Mouse (Mus musculus) midbrain, embryonic 16.5 days (tissue): ENCODE results near the gene Arhgap40. TPM values are rescaled to one million over a fixed set of nuclear protein-coding genes. Genes with fewer than 3 reads are reported as not detected.

ENCODE experiments used
- ATAC-seq: fragments of 200-750 bp; cut with Nextera tagmentation; 2 replicates; pipeline ENCODE4 v1.8.0; 2017; ENCODE audit warnings: moderate TSS enrichment
- H3K27ac ChIP-seq: fragments of 300-500 bp; sonication (generic); 2 replicates; pipeline ENCODE4 v1.5.1; 2014; ENCODE audit warnings: mild to moderate bottlenecking, low read length, mixed read lengths
- H3K27me3 ChIP-seq: fragments of 300-500 bp; sonication (generic); 2 replicates; pipeline ENCODE4 v1.6.1; 2014; ENCODE audit warnings: low read depth, low read length, mixed read lengths; ENCODE audit not compliant: control insufficient read depth, insufficient read depth
- H3K36me3 ChIP-seq: fragments of 300-500 bp; sonication (generic); 2 replicates; pipeline ENCODE4 v1.6.1; 2014; ENCODE audit warnings: mild to moderate bottlenecking, low read length, moderate library complexity, mixed read lengths; ENCODE audit not compliant: control insufficient read depth, insufficient read depth
- H3K4me1 ChIP-seq: fragments of 300-500 bp; sonication (generic); 2 replicates; pipeline ENCODE4 v1.6.1; 2014; ENCODE audit warnings: mild to moderate bottlenecking, low read length, mixed read lengths; ENCODE audit not compliant: control insufficient read depth, insufficient read depth
- H3K4me2 ChIP-seq: fragments of 300-500 bp; sonication (generic); 2 replicates; pipeline ENCODE4 v1.6.1; 2014; ENCODE audit warnings: mild to moderate bottlenecking, low read length, mixed read lengths
- H3K4me3 ChIP-seq: fragments of 300-500 bp; sonication (generic); 2 replicates; pipeline ENCODE4 v1.5.1; 2014; ENCODE audit warnings: low read depth, mild to moderate bottlenecking, low read length, moderate library complexity, mixed read lengths
- H3K9ac ChIP-seq: fragments of 300-500 bp; sonication (generic); 2 replicates; pipeline ENCODE4 v1.6.1; 2014; ENCODE audit warnings: low read depth, low read length, mixed read lengths
- H3K9me3 ChIP-seq: fragments of 300-500 bp; sonication (generic); replicated peaks from 2 replicates; pipeline ENCODE4 v1.6.1; 2014; ENCODE audit warnings: mild to moderate bottlenecking, low read length, mixed read lengths; ENCODE audit not compliant: control insufficient read depth, poor library complexity, severe bottlenecking
- WGBS: fragments of 180-500 bp; shearing (Covaris S2); extraction: QIAGEN DNeasy Blood & Tissue Kit; methylation state at CpG from one replicate; pipeline ENCODE4 v1.1.7; 2014; 5-methylcytosine and 5-hydroxymethylcytosine counted together
- polyA plus RNA-seq: library from polyadenylated mRNA; unstranded; fragments of >200 nt; fragmentation: Nextera tagmentation; extraction: Ambion mirVana; gene quantifications from 2 replicates; pipeline ENCODE4 v1.2.1, GENCODE M21; 2015

Gene Arhgap40
- polyA plus RNA-seq: 1.4 and 1.5 TPM in 2 replicates

- WGBS: 91% methylated on average over 10 of the region's 10 CpGs
- Histone ChIP-seq H3K9me3 (no peaks in the 10 kb centered on the region), H3K4me1 (no peaks in the 10 kb centered on the region), H3K27me3 (no peaks in the 10 kb centered on the region), H3K27ac (no peak within 1 kb of the TSS), H3K9ac (no peak within 1 kb of the TSS), H3K36me3 (no peaks in the 10 kb centered on the region), H3K4me3 (no peak within 1 kb of the TSS), H3K4me2 (no peak within 1 kb of the TSS)
- no peak for ATAC-seq
These were observed at the start of gene Arhgap40 for GRCm38 (mm10) chr2:158512528-158512927. Gene Arhgap40 (plus strand): TSS chr2:158512796.

GRCm38 (mm10) chr2:158474159-158474558 is 38.4 kb upstream of the Arhgap40 start:
- Histone ChIP-seq H3K4me3 (no peak overlapping the region), H3K9ac (no peak overlapping the region), H3K36me3 (peaks cover 18% of the 10 kb centered on the region), H3K4me2 (no peak overlapping the region), H3K9me3 (no peaks in the 10 kb centered on the region), H3K4me1 (no peaks in the 10 kb centered on the region), H3K27me3 (no peaks in the 10 kb centered on the region), H3K27ac (no peak overlapping the region)
- WGBS: 87% methylated on average over 1 of the region's 1 CpGs
- no peak for ATAC-seq

GRCm38 (mm10) chr2:158477640-158478039 is 35.0 kb upstream of the Arhgap40 start:
- no peak overlapping the region for H3K4me2 ChIP-seq
- no peaks in the 10 kb centered on the region for H3K27me3 ChIP-seq
- peaks cover 14% of the 10 kb centered on the region for H3K36me3 ChIP-seq
- H3K9me3 ChIP-seq: no peaks in the 10 kb centered on the region
- no peak overlapping the region for H3K9ac ChIP-seq
- WGBS: 70% methylated on average over 3 of the region's 3 CpGs
- no peaks in the 10 kb centered on the region for H3K4me1 ChIP-seq
- ATAC-seq: no peak
- no peak overlapping the region for H3K27ac ChIP-seq
- H3K4me3 ChIP-seq: no peak overlapping the region

DNA sequence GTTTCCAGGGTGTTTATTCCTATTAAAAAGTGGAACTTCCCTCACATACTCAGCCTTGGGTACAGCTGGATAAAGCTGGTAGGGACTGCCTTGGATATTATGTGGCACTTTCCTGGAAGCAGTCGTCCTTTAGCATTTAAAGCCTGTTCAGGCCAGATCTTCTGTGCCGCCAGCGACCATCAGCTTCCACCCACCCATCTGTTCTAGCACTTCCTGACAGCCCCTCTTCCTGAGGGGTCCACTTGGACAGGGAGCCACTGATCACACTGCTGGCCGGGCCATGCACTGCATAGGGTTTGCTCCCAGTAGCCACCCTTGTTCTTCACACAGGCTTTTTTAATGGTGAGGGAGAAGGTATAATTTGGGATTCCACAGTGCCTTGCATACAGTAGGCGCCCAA is 14.1 kb upstream of the Arhgap40 start:
- ATAC-seq: no peak
- 87% methylated on average over 5 of the region's 5 CpGs for WGBS
- no peaks in the 10 kb centered on the region for H3K9me3 ChIP-seq
- no peak overlapping the region for H3K9ac ChIP-seq
- H3K36me3 ChIP-seq: peaks cover 15% of the 10 kb centered on the region
- no peaks in the 10 kb centered on the region for H3K4me1 ChIP-seq
- H3K27me3 ChIP-seq: no peaks in the 10 kb centered on the region
- no peak overlapping the region for H3K4me3 ChIP-seq
- H3K4me2 ChIP-seq: no peak overlapping the region
- no peak overlapping the region for H3K27ac ChIP-seq

DNA sequence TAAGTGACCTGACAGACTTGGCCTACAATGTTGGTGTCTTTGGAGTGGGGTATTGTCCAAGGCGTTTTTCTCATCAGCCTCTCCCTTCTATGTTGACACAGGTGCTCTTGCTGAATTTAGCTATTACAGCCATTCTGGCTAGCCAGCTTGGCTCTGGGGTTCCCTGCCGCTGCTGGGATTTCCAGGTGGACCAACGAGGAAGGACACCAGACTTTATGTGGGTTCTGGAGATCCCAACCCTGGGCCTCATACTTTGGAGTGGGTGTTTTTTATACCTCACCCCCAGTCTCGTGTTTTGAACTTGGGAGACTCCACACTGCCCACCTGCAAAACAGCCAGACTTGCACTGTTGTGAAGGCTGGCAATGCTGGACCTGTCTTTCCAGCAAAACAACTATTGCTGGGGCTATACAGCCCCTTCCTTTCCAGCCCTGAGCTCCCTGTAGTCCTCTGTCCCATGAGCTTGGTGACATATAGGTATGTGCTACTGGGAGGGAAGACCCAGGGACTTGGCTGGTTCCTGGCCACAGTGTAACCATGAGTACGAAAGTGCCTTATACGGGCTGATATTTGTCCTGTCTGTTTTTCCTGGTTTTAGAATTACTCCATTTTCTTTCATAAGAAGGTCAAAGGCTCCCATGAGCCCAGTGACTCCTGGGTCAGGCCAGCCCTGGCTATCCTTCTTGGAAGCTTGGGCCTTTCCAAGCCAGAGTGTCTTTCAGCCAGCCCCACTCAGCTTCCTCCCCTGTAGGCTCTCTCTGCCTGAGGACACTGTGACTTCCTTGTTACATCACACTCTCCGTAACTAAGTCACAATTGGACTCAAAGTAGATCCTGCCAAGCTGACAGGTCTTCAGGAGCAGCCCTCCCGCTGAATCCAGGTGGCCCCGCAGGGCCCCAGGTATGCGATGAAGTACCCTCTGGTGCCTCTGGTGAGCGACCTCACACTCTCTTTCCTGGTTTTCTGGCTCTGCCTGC is 10.5 kb upstream of the Arhgap40 start, which contains the start of gene Adig:
Gene Adig, plus strand, starts transcription at position 777 of the 977 bp plus-strand sequence.
- no peak within 1 kb of the TSS for H3K27ac ChIP-seq
- WGBS: 81% methylated on average over 11 of the region's 11 CpGs
- H3K4me3 ChIP-seq: no peak within 1 kb of the TSS
- H3K27me3 ChIP-seq: no peaks in the 10 kb centered on the region
- no peaks in the 10 kb centered on the region; the same call in 1 of the 2 replicates for H3K36me3 ChIP-seq
- no peak within 1 kb of the TSS for H3K4me2 ChIP-seq
- H3K9me3 ChIP-seq: no peaks in the 10 kb centered on the region
- no peak for ATAC-seq
- no peaks in the 10 kb centered on the region for H3K4me1 ChIP-seq
- H3K9ac ChIP-seq: no peak within 1 kb of the TSS

DNA sequence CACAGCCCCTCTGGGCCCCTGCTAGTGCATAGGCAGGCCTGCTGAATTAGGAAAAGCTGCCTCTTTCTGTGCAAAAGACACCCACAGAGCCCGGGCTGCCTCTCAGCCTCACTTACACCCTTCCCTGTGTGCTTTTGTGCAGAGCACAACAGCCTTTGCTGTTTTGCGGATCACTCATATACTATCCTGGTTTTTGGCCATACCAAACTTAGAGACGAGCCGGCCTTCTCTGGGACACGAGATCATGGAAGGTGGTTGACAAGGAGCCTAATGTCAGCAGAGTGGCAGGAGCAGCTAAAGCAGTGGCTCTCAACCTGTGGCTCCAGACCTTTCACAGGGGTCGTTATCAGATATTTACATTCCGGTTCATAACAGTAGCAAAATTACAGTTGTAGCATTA is 9.4 kb upstream of the Arhgap40 start:
- H3K4me1 ChIP-seq: no peaks in the 10 kb centered on the region
- no peaks in the 10 kb centered on the region for H3K9me3 ChIP-seq
- H3K36me3 ChIP-seq: no peaks in the 10 kb centered on the region
- no peak for ATAC-seq
- H3K27me3 ChIP-seq: no peaks in the 10 kb centered on the region
- WGBS: 89% methylated on average over 7 of the region's 7 CpGs
- no peak overlapping the region for H3K4me3 ChIP-seq
- no peak overlapping the region for H3K9ac ChIP-seq
- no peak overlapping the region for H3K27ac ChIP-seq
- H3K4me2 ChIP-seq: no peak overlapping the region

GRCm38 (mm10) chr2:158503671-158504070 is 8.9 kb upstream of the Arhgap40 start:
- ATAC-seq: no peak
- Histone ChIP-seq H3K4me2 (no peak overlapping the region), H3K4me3 (no peak overlapping the region), H3K36me3 (no peaks in the 10 kb centered on the region), H3K27ac (no peak overlapping the region), H3K9me3 (no peaks in the 10 kb centered on the region), H3K27me3 (no peaks in the 10 kb centered on the region), H3K4me1 (no peaks in the 10 kb centered on the region), H3K9ac (no peak overlapping the region)
- 84% methylated on average over 4 of the region's 4 CpGs for WGBS

- no peak for ATAC-seq
- Histone ChIP-seq H3K27ac (no peak overlapping the region), H3K4me3 (no peak overlapping the region), H3K4me1 (no peaks in the 10 kb centered on the region), H3K9ac (no peak overlapping the region), H3K4me2 (no peak overlapping the region), H3K9me3 (no peaks in the 10 kb centered on the region), H3K27me3 (no peaks in the 10 kb centered on the region), H3K36me3 (no peaks in the 10 kb centered on the region)
- WGBS: 83% methylated on average over 5 of the region's 5 CpGs
These were observed 6.1 kb upstream of the Arhgap40 start for GRCm38 (mm10) chr2:158506475-158506874.

DNA sequence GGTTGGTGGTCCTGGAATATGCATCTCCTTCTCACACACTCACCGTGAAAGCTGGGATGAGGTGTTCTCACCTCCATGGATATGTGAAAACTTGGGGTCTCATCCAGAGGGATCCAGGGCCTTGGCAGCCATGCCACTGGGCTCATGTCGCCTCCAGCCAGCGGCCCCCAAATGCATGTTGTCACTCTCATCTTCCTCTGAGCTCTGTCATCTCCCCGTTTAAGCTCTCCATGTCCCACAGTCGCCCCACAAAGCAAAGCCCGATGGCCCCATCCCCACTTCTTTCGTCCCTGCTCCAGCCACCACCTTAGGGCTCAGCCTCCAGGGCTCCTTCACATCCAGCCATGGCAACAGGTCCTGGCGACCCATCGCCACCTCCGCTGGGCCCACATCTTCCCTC is 5.5 kb upstream of the Arhgap40 start:
- no peaks in the 10 kb centered on the region for H3K9me3 ChIP-seq
- ATAC-seq: no peak
- H3K36me3 ChIP-seq: no peaks in the 10 kb centered on the region
- no peaks in the 10 kb centered on the region for H3K27me3 ChIP-seq
- no peak overlapping the region for H3K9ac ChIP-seq
- 92% methylated on average over 10 of the region's 10 CpGs for WGBS
- no peaks in the 10 kb centered on the region for H3K4me1 ChIP-seq
- H3K4me3 ChIP-seq: no peak overlapping the region
- H3K4me2 ChIP-seq: no peak overlapping the region
- H3K27ac ChIP-seq: no peak overlapping the region
